Mouse (Mus musculus) heart, adult 2 months (tissue): ENCODE measurements at regions not wholly inside any gene's neighbourhood (a gene's known extent, or its start where the extent isn't known, plus 50 kb on each side); places are given as distances from the start of the nearest gene placed in this dataset.

ENCODE experiments used
- DNase-seq, 2 experiments: peaks; one replicate each; pipeline ENCODE4 v3.0.0; 2021
- H3K27ac ChIP-seq: fragments of 200-600 bp; 2 replicates; pipeline ENCODE4 v1.8.1; 2022
- H3K27me3 ChIP-seq: fragments of 200-500 bp; 2 replicates; pipeline ENCODE4 v1.6.1; 2012; ENCODE audit warnings: mild to moderate bottlenecking, low read length, inconsistent platforms, mixed read lengths; ENCODE audit not compliant: control insufficient read depth, insufficient read depth
- H3K36me3 ChIP-seq: fragments of 200-500 bp; 2 replicates; pipeline ENCODE4 v1.6.1; 2012; ENCODE audit warnings: low read length, inconsistent platforms; ENCODE audit not compliant: control insufficient read depth, insufficient read depth
- H3K4me1 ChIP-seq: fragments of 200-500 bp; 2 replicates; pipeline ENCODE4 v1.6.1; 2011; ENCODE audit warnings: low read length; ENCODE audit not compliant: control insufficient read depth, insufficient read depth
- H3K4me3 ChIP-seq: fragments of 200-600 bp; 2 replicates; pipeline ENCODE4 v1.8.1; 2022
- H3K79me2 ChIP-seq: fragments of 200-500 bp; replicated peaks from 2 replicates; pipeline ENCODE4 v1.6.1; 2012; ENCODE audit warnings: mild to moderate bottlenecking, inconsistent platforms, low read length, moderate library complexity, mixed read lengths; ENCODE audit not compliant: control insufficient read depth, insufficient read depth
- H3K9ac ChIP-seq: fragments of 200-500 bp; 2 replicates; pipeline ENCODE4 v1.6.1; 2012; ENCODE audit warnings: low read depth, mild to moderate bottlenecking, control low read depth, inconsistent platforms, low read length, mixed read lengths
- CTCF ChIP-seq: fragments of 200-600 bp; IDR thresholded peaks from 2 replicates; pipeline ENCODE4 v1.8.1; 2022; ENCODE audit warnings: antibody characterized with exemption, mild to moderate bottlenecking, moderate library complexity
- EP300 ChIP-seq: fragments of 200-500 bp; IDR thresholded peaks from 2 replicates; pipeline ENCODE4 v1.6.1; 2011; ENCODE audit warnings: low read depth, low read length, control low read depth; ENCODE audit not compliant: insufficient read depth
- POLR2A ChIP-seq: fragments of 200-500 bp; IDR thresholded peaks from 2 replicates; pipeline ENCODE4 v1.6.1; 2011; ENCODE audit warnings: mild to moderate bottlenecking, low read depth, low read length, control low read depth; ENCODE audit not compliant: insufficient read depth
- WGBS: fragments of 180-500 bp; shearing (Covaris S2); methylation state at CpG from one replicate; pipeline ENCODE4 v1.1.7; 2018; 5-methylcytosine and 5-hydroxymethylcytosine counted together
- intact Hi-C: fragments of 180-260 bp; cut with DNase I; formaldehyde crosslinking; loops from one replicate; pipeline ENCODE4 v1.15.1; 2025

DNA sequence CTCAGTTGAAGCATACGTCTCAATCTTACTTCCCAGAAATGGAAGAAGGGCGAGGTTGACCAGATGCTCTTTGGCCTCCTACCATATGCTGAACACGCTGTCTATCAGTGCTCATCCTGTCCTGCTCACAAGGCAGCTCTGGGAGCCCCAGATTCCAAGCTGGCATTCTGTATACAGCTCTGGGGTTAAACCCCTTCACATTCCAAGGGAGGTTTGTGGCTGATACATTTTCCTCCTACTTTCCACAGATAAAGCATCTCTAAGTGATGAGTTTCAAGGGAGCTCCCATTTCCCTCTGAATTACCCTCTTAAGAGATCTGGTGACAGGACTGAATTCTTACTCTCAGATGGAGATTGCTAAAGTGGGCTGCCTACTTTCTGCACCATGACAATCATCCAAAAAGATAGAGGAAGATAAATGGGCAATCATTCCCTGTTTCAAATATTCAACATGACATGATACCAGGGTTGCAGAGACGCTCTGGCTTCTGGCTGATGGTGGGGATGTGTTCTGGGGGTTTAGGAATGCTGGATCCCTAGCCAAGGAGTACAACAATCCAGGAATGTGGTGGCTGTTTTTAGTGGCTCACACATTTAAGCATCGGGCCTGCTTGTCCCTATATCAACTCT is 138.7 kb upstream of the Bmp4 start:
- H3K36me3 ChIP-seq, result no peaks in the 10 kb centered on the region
- TF ChIP-seq EP300, result no peak
- no peak for TF ChIP-seq POLR2A
- TF ChIP-seq CTCF, result no peak
- WGBS, result 63% methylated on average over 5 of the region's 5 CpGs
- H3K27ac ChIP-seq, result no peak overlapping the region
- H3K79me2 ChIP-seq, result no peaks in the 10 kb centered on the region
- no peak overlapping the region for H3K9ac ChIP-seq
- DNase-seq, result no peak
- no peaks in the 10 kb centered on the region for H3K27me3 ChIP-seq
- intact Hi-C loops, result no loop called here
- H3K4me3 ChIP-seq, result no peak overlapping the region
- H3K4me1 ChIP-seq, result no peaks in the 10 kb centered on the region

DNA sequence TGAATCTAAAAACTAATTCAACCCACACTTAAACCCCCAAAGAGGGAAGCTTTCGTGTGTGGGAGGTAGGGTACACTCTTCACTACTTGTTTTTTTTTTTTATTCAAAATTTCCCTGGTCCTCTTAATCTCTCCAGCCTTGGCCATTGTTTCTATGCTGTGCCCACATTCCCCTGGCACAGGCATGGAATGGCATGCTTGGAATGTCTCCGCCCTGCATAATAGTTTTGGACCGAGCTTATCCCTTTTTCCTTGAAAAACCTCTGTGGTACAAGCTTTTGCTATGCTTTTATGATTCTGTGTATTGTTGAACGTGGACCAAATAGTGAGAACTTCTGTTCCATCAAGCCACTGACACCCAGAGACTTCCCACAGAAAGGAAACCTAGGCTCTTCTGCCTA is 126.8 kb upstream of the Bmp4 start:
- 56% methylated on average over 4 of the region's 4 CpGs for WGBS
- no peak overlapping the region for H3K4me3 ChIP-seq
- H3K9ac ChIP-seq, result no peak overlapping the region
- intact Hi-C loops, result no loop called here
- H3K79me2 ChIP-seq, result no peaks in the 10 kb centered on the region
- TF ChIP-seq EP300 (no peak), POLR2A (no peak), CTCF (no peak)
- no peak for DNase-seq
- no peaks in the 10 kb centered on the region for H3K27me3 ChIP-seq
- no peaks in the 10 kb centered on the region for H3K36me3 ChIP-seq
- no peaks in the 10 kb centered on the region for H3K4me1 ChIP-seq
- H3K27ac ChIP-seq, result no peak overlapping the region

DNA sequence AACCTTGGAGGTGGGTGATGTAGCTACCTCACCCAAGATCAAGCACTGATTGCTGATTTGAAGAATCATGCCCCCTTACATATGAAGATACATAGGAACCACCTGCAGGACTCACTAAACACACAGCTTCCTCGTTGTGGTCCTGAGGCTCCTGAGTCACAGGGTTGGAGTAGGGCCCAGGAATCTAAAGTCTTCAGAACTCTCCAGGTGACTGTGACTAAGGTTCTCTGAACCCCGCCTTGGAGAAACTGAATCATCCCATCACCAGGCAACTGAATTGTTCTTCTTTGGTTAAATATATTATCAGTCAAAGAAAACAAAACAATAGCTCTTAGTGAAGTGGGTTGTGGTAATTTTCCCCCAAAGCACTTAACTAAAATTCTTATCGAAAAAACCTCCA is 125.8 kb upstream of the Bmp4 start:
- intact Hi-C loops, result no loop called here
- Histone ChIP-seq H3K27me3 (no peaks in the 10 kb centered on the region), H3K4me3 (no peak overlapping the region), H3K36me3 (no peaks in the 10 kb centered on the region), H3K79me2 (no peaks in the 10 kb centered on the region), H3K9ac (no peak overlapping the region), H3K27ac (no peak overlapping the region), H3K4me1 (no peaks in the 10 kb centered on the region)
- no peak for DNase-seq
- TF ChIP-seq POLR2A, result no peak
- no peak for TF ChIP-seq CTCF
- no peak for TF ChIP-seq EP300
- 73% methylated on average over 3 of the region's 3 CpGs for WGBS

DNA sequence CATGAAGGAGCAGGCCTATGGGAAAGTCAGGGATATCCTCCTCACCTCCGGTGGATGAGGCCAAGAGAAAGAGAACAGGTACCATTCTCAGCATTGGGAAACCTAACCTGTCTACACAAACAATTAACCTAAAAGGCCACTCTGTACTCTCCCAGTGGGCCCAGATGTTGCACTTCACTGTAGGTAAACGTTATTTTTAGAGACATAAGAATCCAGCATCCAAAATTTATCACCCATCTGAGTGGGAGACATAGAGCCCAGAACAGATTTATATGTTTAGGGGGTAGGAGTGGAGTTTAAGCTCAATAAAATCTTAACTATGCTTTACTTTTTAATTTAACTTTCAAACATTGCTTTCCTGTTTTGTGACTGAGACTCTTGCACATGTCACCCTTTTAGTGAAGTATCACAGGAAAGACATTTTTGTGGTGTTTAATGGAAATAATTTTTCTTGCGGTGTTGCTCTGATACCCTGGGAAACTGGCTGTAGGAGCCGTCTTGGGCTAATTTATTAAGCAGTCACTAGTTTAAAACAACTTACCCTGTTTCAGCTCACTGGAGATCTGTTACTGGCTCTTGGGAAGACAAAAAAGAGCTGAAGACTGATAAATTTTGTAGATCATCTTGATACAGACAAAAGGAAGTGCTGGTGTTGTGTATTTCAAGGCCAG is 123.9 kb upstream of the Bmp4 start:
- no peaks in the 10 kb centered on the region for H3K27me3 ChIP-seq
- no peak for TF ChIP-seq EP300
- no peak for TF ChIP-seq CTCF
- no peak for TF ChIP-seq POLR2A
- no peak overlapping the region for H3K9ac ChIP-seq
- no peak overlapping the region for H3K4me3 ChIP-seq
- 84% methylated on average over 4 of the region's 4 CpGs for WGBS
- H3K27ac ChIP-seq, result no peak overlapping the region
- DNase-seq, result no peak
- intact Hi-C loops, result no loop called here
- no peaks in the 10 kb centered on the region for H3K36me3 ChIP-seq
- no peaks in the 10 kb centered on the region for H3K79me2 ChIP-seq
- no peaks in the 10 kb centered on the region for H3K4me1 ChIP-seq

DNA sequence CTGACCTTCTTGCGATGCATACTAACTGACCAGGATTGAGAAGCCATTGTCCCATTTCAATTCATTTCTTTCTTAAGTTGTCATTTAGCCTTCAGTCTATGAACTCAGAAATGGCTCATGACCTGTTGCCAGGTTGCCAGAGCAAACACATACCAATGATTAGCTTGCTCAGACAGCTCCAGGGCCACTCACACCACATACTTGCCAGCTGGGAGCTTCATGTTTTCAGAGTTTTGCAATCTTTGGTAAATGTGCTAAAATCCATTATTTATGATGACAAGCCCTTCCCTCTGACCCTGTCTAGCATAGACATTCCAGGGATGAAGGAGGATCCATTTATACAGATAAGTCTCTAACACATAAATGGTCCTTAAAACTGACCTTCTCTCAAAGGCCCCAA is 121.6 kb upstream of the Bmp4 start:
- Histone ChIP-seq H3K79me2 (no peaks in the 10 kb centered on the region), H3K4me1 (no peaks in the 10 kb centered on the region), H3K9ac (no peak overlapping the region), H3K36me3 (no peaks in the 10 kb centered on the region), H3K4me3 (no peak overlapping the region), H3K27ac (no peak overlapping the region), H3K27me3 (no peaks in the 10 kb centered on the region)
- 96% methylated on average over 1 of the region's 1 CpGs for WGBS
- no peak for TF ChIP-seq CTCF
- no peak for TF ChIP-seq POLR2A
- no peak for TF ChIP-seq EP300
- intact Hi-C loops, result no loop called here
- DNase-seq, result no peak

DNA sequence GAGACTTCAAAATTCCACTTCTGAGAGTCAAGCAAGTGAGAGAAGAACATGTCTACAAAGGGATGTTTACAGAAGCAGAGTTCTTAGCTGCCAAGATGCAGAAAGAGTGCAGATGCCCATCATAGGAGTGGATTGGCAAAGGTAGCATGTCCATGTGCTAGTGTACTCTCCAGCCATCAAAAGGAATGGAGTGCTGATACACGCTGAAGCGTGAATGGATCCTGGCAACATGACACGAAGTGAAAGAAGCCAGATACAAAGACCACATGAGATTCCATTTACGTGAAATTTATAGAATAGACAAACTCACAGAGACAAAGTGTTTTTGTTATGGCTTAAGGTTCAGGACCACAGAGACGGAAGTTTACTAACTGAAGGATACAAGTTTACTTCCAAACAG is 118.4 kb upstream of the Bmp4 start:
- no peaks in the 10 kb centered on the region for H3K27me3 ChIP-seq
- H3K4me3 ChIP-seq, result no peak overlapping the region
- H3K4me1 ChIP-seq, result no peaks in the 10 kb centered on the region
- DNase-seq, result no peak
- H3K9ac ChIP-seq, result no peak overlapping the region
- 63% methylated on average over 5 of the region's 5 CpGs for WGBS
- no peaks in the 10 kb centered on the region for H3K36me3 ChIP-seq
- TF ChIP-seq POLR2A (no peak), CTCF (no peak), EP300 (no peak)
- H3K27ac ChIP-seq, result no peak overlapping the region
- H3K79me2 ChIP-seq, result no peaks in the 10 kb centered on the region
- intact Hi-C loops, result no loop called here
